Mouse (Mus musculus): ENCODE measurements at regions not wholly inside any gene's neighbourhood (a gene's known extent, or its start where the extent isn't known, plus 50 kb on each side); places are given as distances from the start of the nearest gene placed in this dataset.

GRCm38 (mm10) chr4:153120480-153120879 lies 362.1 kb downstream of the Ajap1 start:
- H3K36me3 ChIP-seq, result no peaks in the 10 kb centered on the region
- no peaks in the 10 kb centered on the region for H3K27me3 ChIP-seq (replicated peaks)
- no peak overlapping the region for H3K9ac ChIP-seq
- 35% methylated on average over 6 of the region's 6 CpGs for WGBS
- no peak overlapping the region for H3K27ac ChIP-seq
- H3K4me3 ChIP-seq (replicated peaks), result no peak overlapping the region
- ATAC-seq, result no peak
- no peaks in the 10 kb centered on the region for H3K4me1 ChIP-seq (replicated peaks)
- H3K4me2 ChIP-seq (replicated peaks), result no peak overlapping the region
- H3K9me3 ChIP-seq, result no peaks in the 10 kb centered on the region

- no peak overlapping the region for H3K27ac ChIP-seq
- H3K4me3 ChIP-seq (replicated peaks), result no peak overlapping the region
- H3K4me2 ChIP-seq (replicated peaks), result no peak overlapping the region
- H3K9ac ChIP-seq, result no peak overlapping the region
- no peaks in the 10 kb centered on the region for H3K27me3 ChIP-seq (replicated peaks)
- 64% methylated on average over 4 of the region's 4 CpGs for WGBS
- no peak for ATAC-seq
- H3K9me3 ChIP-seq, result no peaks in the 10 kb centered on the region
- H3K36me3 ChIP-seq, result no peaks in the 10 kb centered on the region
- no peaks in the 10 kb centered on the region for H3K4me1 ChIP-seq (replicated peaks)
Measured at GRCm38 (mm10) chr4:153119647-153120102, 362.9 kb downstream of the Ajap1 start.

GRCm38 (mm10) chr4:153118824-153119646 lies 363.6 kb downstream of the Ajap1 start:
- no peaks in the 10 kb centered on the region for H3K9me3 ChIP-seq
- H3K4me2 ChIP-seq (replicated peaks), result no peak overlapping the region
- no peak overlapping the region for H3K27ac ChIP-seq
- H3K27me3 ChIP-seq (replicated peaks), result no peaks in the 10 kb centered on the region
- H3K36me3 ChIP-seq, result no peaks in the 10 kb centered on the region
- 70% methylated on average over 14 of the region's 14 CpGs for WGBS
- no peaks in the 10 kb centered on the region for H3K4me1 ChIP-seq (replicated peaks)
- no peak overlapping the region for H3K4me3 ChIP-seq (replicated peaks)
- ATAC-seq, result no peak
- no peak overlapping the region for H3K9ac ChIP-seq

GRCm38 (mm10) chr4:153114998-153115397 lies 367.6 kb downstream of the Ajap1 start:
- H3K4me2 ChIP-seq (replicated peaks), result no peak overlapping the region
- no peaks in the 10 kb centered on the region for H3K9me3 ChIP-seq
- ATAC-seq, result no peak
- no peaks in the 10 kb centered on the region for H3K27me3 ChIP-seq (replicated peaks)
- H3K27ac ChIP-seq, result no peak overlapping the region
- H3K4me1 ChIP-seq (replicated peaks), result no peaks in the 10 kb centered on the region
- H3K9ac ChIP-seq, result no peak overlapping the region
- no peak overlapping the region for H3K4me3 ChIP-seq (replicated peaks)
- H3K36me3 ChIP-seq, result no peaks in the 10 kb centered on the region
- 60% methylated on average over 7 of the region's 7 CpGs for WGBS

- no peak overlapping the region for H3K9ac ChIP-seq
- ATAC-seq, result no peak
Measured at GRCm38 (mm10) chr4:153113577-153113976, 369.0 kb downstream of the Ajap1 start.

GRCm38 (mm10) chr4:153110291-153110746 lies 372.3 kb downstream of the Ajap1 start:
- no peak overlapping the region for H3K4me3 ChIP-seq (replicated peaks)
- H3K27me3 ChIP-seq (replicated peaks), result no peaks in the 10 kb centered on the region
- no peak overlapping the region for H3K4me2 ChIP-seq (replicated peaks)
- no peak for ATAC-seq
- H3K9me3 ChIP-seq, result no peaks in the 10 kb centered on the region
- no peak overlapping the region for H3K27ac ChIP-seq
- no peaks in the 10 kb centered on the region for H3K36me3 ChIP-seq
- H3K4me1 ChIP-seq (replicated peaks), result no peaks in the 10 kb centered on the region
- H3K9ac ChIP-seq, result no peak overlapping the region
- WGBS, result 30% methylated on average over 16 of the region's 16 CpGs

More at GRCm38 (mm10) chr4:153113577-153113976, 369.0 kb downstream of the Ajap1 start:
- no peaks in the 10 kb centered on the region for H3K4me1 ChIP-seq (replicated peaks)
- H3K27ac ChIP-seq, result no peak overlapping the region
- H3K4me2 ChIP-seq (replicated peaks), result no peak overlapping the region
- H3K9me3 ChIP-seq, result no peaks in the 10 kb centered on the region
- 75% methylated on average over 2 of the region's 2 CpGs for WGBS
- no peak overlapping the region for H3K4me3 ChIP-seq (replicated peaks)
- H3K27me3 ChIP-seq (replicated peaks), result no peaks in the 10 kb centered on the region
- H3K36me3 ChIP-seq, result no peaks in the 10 kb centered on the region

GRCm38 (mm10) chr4:153098591-153098990 lies 384.0 kb downstream of the Ajap1 start:
- Histone ChIP-seq H3K9me3 (no peaks in the 10 kb centered on the region), H3K9ac (no peak overlapping the region), H3K27ac (no peak overlapping the region), H3K36me3 (no peaks in the 10 kb centered on the region), H3K27me3 (replicated peaks) (no peaks in the 10 kb centered on the region), H3K4me3 (replicated peaks) (no peak overlapping the region), H3K4me2 (replicated peaks) (no peak overlapping the region), H3K4me1 (replicated peaks) (no peaks in the 10 kb centered on the region)
- ATAC-seq, result no peak
- WGBS, result 83% methylated on average over 12 of the region's 12 CpGs

- H3K9me3 ChIP-seq, result no peaks in the 10 kb centered on the region
- H3K9ac ChIP-seq, result no peak overlapping the region
- no peaks in the 10 kb centered on the region for H3K27me3 ChIP-seq (replicated peaks)
- no peak overlapping the region for H3K4me3 ChIP-seq (replicated peaks)
- ATAC-seq, result no peak
- H3K4me1 ChIP-seq (replicated peaks), result no peaks in the 10 kb centered on the region
- no peak overlapping the region for H3K4me2 ChIP-seq (replicated peaks)
- H3K27ac ChIP-seq, result no peak overlapping the region
- no peaks in the 10 kb centered on the region for H3K36me3 ChIP-seq
- WGBS, result 78% methylated on average over 1 of the region's 1 CpGs
Measured at GRCm38 (mm10) chr4:153097601-153098000, 385.0 kb downstream of the Ajap1 start.

GRCm38 (mm10) chr4:153093129-153093528 lies 389.5 kb downstream of the Ajap1 start:
- no peak overlapping the region for H3K4me2 ChIP-seq (replicated peaks)

GRCm38 (mm10) chr4:153082166-153082565 lies 400.4 kb downstream of the Ajap1 start:
- no peaks in the 10 kb centered on the region; the same call in 1 of the 2 replicates for H3K9me3 ChIP-seq
- H3K27ac ChIP-seq, result no peak overlapping the region
- H3K9ac ChIP-seq, result no peak overlapping the region
- H3K27me3 ChIP-seq (replicated peaks), result no peaks in the 10 kb centered on the region
- H3K36me3 ChIP-seq, result no peaks in the 10 kb centered on the region
- ATAC-seq, result no peak
- no peaks in the 10 kb centered on the region for H3K4me1 ChIP-seq (replicated peaks)
- 26% methylated on average over 14 of the region's 14 CpGs for WGBS
- no peak overlapping the region for H3K4me3 ChIP-seq (replicated peaks)
- H3K4me2 ChIP-seq (replicated peaks), result no peak overlapping the region

More at GRCm38 (mm10) chr4:153093129-153093528, 389.5 kb downstream of the Ajap1 start:
- no peaks in the 10 kb centered on the region for H3K36me3 ChIP-seq
- 49% methylated on average over 3 of the region's 3 CpGs for WGBS
- ATAC-seq, result no peak
- H3K9ac ChIP-seq, result no peak overlapping the region
- H3K4me1 ChIP-seq (replicated peaks), result no peaks in the 10 kb centered on the region
- H3K4me3 ChIP-seq (replicated peaks), result no peak overlapping the region
- H3K27me3 ChIP-seq (replicated peaks), result no peaks in the 10 kb centered on the region
- no peak overlapping the region for H3K27ac ChIP-seq
- no peaks in the 10 kb centered on the region for H3K9me3 ChIP-seq

GRCm38 (mm10) chr4:153074590-153074989 lies 408.0 kb downstream of the Ajap1 start:
- Histone ChIP-seq H3K9me3 (no peaks in the 10 kb centered on the region), H3K27ac (no peak overlapping the region), H3K4me2 (replicated peaks) (no peak overlapping the region), H3K4me3 (replicated peaks) (no peak overlapping the region), H3K36me3 (no peaks in the 10 kb centered on the region), H3K27me3 (replicated peaks) (no peaks in the 10 kb centered on the region), H3K4me1 (replicated peaks) (no peaks in the 10 kb centered on the region), H3K9ac (no peak overlapping the region)
- 44% methylated on average over 3 of the region's 3 CpGs for WGBS
- no peak for ATAC-seq

- Histone ChIP-seq H3K9me3 (no peaks in the 10 kb centered on the region), H3K4me2 (replicated peaks) (no peak overlapping the region), H3K4me3 (replicated peaks) (no peak overlapping the region), H3K9ac (no peak overlapping the region), H3K27me3 (replicated peaks) (no peaks in the 10 kb centered on the region), H3K27ac (no peak overlapping the region), H3K4me1 (replicated peaks) (no peaks in the 10 kb centered on the region), H3K36me3 (no peaks in the 10 kb centered on the region)
- no peak for ATAC-seq
- WGBS, result 47% methylated on average over 15 of the region's 15 CpGs
Measured at GRCm38 (mm10) chr4:153070190-153070745, 412.3 kb downstream of the Ajap1 start.

Data from intestine, embryonic 15.5 days (tissue).